Mouse (Mus musculus): ENCODE results near the gene Pom121.
"Not testable (repeated sequence)": the region's sequence is repeated elsewhere in the genome, so short reads cannot be mapped to it uniquely, and the experiment has no call there.

The Pom121 gene

DNA sequence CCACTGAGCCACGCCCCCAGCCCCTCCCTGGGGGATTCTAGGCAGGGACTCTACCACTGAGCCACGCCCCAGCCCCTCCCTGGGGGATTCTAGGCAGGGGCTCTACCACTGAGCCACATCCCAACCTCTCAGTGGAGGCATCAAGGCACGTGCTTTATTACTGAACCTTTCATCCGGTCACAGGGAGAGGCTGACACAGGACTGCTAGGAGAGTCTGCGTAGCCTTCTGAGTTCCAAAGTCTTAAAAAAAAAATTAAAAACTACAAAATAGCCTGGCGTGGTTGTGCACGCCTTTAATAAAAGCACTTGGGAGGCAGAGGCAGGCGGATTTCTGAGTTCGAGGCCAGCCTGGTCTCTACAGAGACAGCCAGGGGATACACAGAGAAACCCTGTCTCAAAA is 25.1 kb downstream of the Pom121 start:
- not testable (repeated sequence) for DNase-seq (ENCODE audit: low spot score in 2 of 2)

DNA sequence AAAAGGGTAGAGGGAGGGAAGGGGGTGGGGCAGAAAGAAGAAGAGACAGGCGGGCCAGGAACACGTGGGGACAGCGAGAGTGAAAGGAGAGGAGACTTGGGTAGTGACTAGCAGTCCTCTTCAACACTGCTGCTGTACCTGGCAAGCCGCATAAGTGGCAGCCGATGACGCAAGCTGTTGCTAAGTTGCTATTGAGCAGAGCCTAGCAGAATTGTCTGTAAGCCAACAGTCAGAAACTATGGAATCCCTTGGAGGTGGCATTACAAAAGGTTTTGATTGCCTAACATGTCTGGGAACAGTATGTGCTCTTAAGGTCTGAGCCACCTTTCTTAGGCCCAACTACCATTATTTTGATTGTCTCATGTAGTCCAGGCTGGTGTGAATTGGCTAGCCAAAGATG is 26.0 kb downstream of the Pom121 start:
- DNase-seq (ENCODE audit: low spot score in 2 of 2), result no peak

DNA sequence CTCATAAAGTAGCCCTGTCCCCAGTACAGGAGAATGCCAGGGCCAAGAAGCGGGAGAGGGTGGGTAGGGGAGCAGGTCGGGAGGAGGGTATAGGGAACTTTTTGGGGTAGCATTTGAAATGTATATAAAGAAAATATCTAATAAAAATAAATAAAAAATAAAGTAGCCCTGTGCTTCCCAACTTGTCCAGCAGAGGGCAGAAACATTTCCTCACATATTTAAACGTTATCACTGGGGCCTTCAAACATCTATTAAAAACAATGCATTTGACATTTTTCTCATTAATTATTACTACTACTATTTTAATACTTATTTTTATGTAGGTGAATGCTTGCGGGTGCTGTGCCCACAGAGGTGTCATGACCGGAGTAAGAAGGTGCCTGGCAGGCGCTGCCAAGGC is 26.5 kb downstream of the Pom121 start:
- no peak for DNase-seq (ENCODE audit: low spot score in 2 of 2)

DNA sequence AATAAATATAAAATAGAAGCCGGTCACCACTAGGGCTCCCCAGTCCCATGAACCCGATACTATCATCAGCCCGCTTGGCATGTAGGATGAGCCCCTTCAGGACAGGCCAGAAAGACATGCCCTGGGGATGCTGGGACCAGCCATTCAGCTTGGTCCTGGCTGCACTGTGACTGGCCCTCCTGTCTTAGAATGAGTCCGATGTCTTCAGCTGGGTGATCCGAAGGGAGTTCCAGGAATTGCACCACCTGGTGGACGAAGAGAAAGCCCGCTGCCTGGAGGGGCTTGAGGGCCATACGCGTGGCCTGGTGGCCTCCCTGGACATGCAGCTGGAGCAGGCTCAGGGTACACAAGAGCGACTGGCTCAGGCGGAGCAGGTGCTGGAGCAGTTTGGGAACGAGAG is 30.8 kb downstream of the Pom121 start:
- DNase-seq (ENCODE audit: low spot score in 2 of 2), result no peak

DNA sequence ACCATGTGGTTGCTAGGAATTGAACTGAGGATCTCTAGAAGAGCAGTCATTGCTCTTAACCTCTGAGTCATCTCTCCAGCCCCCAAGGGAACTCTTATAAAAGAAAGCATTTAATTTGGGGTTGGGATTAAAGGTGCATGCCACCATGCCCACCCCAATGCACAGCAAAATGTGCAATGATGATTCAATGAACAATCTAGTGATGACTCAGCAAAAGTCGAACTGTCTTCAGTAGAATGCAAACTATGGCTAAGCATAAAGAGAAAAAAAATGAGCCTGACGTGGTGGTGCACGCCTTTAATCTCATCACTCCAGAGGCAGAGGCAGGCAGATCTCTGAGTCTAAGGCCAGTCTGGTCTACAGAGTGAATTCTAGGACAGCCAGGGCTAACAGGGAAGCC is 31.8 kb downstream of the Pom121 start:
- DNase-seq (ENCODE audit: low spot score in 2 of 2), result no peak

DNA sequence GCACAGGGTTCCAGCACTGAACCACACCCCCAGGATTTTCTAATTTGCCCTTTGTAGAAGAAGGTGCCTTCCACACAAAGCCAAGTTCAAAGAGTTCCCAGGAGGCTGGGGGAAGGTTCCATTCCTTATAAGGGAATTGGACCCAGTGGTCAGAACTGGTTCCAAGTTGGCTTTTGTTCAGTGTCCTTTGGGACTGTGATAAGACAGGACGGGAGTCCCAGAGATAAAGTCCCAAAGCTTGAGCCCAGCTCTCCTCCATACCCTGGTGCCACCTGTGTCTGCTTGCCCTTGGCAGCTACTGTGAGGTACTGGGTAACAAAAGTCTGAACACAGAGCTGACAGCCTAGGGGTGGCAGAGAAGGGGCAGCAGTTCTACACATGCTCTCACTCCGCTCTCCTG is 34.6 kb downstream of the Pom121 start:
- DNase-seq (ENCODE audit: low spot score in 2 of 2), result no peak

DNA sequence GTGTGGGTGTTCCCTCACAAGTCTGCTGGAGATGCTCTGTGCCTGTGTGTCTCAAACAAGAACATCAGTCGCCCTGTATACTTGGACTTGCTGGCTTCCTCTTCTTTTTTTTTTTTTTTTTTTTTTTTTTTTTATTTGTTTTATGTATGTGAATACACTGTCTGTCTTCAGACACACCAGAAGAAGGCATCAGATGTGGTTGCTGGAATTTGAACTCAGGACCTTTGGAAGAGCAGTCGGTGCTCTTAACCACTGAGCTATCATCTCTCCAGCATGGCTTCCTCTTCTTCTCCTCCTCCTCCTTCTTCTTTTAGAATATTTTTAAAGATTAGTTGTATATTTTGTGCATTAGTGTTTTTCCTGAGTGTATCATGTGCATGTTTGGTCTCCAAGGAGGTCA is 36.8 kb downstream of the Pom121 start:
- DNase-seq (ENCODE audit: low spot score in 2 of 2), result no peak

DNA sequence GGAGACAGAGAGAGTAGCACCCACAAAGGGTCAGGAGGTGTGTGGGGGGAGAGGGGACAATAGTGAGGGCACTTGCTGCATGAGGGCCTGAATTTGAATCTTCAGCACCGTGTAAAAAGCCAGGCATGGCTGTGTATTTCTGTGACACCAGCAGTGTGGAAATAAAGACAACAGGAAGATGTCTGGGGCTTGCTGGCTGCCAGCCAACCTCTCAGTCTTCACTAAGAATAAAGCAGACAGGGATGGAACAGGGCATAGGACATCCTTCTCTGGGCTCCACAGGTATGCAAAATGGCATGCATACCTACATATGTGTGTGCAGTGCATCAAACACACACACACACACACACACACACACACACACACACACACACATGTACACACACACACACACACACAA is 38.3 kb downstream of the Pom121 start:
- DNase-seq (ENCODE audit: low spot score in 2 of 2), result no peak

DNA sequence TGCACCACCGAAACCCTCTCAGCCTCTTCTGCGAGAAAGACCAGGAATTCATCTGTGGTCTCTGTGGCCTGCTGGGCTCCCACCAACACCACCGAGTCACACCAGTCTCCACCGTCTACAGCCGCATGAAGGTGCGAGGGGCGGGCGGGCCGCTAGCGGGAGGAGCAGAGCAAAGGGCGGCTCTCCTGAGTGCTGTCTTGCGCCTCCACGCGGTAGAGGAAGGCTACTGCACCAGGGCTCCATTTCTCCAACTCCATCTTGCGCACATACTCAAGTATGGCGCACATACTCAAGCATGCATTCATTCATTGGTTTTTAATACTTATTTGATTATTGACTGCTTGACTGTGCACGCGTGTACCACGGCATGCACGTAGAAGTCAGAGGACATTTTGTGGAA is 40.8 kb downstream of the Pom121 start:
- DNase-seq (ENCODE audit: low spot score in 2 of 2), result no peak

DNA sequence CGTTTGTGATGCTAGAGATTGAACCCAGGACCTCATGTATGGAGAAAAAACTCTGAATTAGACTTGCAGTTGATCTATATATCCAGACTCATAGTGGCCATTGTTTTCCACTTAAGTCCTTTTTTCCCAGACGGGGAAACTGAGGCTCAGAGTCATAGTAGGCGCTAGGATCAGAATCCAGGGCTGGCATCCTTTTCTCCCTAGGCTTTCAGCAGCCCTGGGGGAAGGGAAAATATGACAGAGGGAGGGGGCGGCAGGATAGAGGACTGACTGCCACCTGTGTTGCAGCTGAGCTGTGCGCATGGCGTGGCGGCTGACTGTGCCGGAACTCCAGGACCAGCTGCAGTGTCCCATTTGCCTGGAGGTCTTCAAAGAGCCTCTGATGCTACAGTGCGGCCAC is 41.4 kb downstream of the Pom121 start, which contains the start of gene Trim50:
Trim50 (plus strand) TSS at position 301 of the 400 bp plus-strand sequence.
- DNase-seq (ENCODE audit: low spot score in 2 of 2), result no peak

DNA sequence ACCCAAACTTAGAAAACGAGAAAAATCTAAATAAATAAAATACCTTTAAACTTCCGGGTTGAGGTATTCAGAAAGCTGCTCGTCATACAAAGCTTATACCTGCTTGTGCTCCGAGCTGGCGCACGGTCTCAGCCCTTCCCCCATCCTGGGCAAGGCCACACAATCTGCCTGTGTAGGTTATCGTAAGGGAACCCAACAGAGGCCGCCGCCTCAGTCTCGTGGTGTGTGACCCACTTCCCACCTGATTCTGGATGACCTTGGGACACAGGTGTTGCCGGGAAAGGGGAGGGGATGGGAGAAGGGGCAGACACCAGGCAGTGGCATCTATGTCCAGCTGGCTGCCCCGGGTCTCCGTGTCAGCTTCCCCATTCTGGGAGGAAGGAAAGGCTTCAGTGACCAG is 42.7 kb downstream of the Pom121 start:
- no peak for DNase-seq (ENCODE audit: low spot score in 2 of 2)

DNA sequence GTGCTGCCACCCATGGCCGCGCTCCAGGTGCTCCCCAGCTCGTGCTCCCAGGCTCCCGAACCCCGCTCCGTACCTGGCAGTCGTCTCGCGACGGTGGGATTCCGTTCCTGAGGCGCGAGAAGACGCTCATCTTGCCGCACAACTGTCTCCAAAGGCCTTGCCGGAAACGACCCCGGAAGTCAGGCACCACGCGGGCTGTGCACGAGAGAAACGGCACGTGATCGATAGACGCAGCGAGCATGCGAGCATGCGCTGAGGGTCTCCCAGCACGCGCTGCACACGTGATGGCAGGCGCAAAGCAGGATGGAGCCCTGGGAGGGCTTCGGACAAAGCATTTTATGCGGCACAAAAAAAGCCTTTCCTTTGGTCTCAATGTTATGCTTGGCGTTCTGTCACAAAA is 44.5 kb downstream of the Pom121 start, which contains the start of gene Fkbp6:
Fkbp6 (minus strand) TSS at position 183 of the 400 bp plus-strand sequence.
- no peak for DNase-seq (ENCODE audit: low spot score in 2 of 2)

DNA sequence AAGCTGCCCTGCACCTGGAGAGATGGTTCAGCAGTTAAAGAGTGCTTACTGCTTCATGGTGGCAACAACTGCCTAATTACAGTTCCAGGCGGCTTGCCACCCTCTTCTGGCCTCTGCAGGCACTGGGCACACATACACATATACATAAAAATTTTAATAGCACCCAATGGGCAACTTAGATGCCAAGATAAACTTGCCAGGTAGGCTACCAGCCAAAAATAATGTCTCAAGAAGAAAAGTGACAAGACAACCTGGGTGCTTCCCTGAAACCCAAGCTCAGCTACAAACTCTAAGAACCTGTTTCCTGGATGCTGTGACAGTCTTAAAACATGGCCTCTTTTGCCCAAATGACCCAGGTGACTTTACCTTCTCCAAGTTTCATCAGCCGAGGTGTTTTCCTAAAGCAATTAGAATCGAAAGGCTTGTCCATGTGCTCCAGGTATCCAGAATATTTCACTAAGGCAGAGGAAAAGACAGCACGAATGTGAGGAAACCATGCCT is 46.8 kb downstream of the Pom121 start:
- DNase-seq (ENCODE audit: low spot score in 2 of 2), result no peak

DNA sequence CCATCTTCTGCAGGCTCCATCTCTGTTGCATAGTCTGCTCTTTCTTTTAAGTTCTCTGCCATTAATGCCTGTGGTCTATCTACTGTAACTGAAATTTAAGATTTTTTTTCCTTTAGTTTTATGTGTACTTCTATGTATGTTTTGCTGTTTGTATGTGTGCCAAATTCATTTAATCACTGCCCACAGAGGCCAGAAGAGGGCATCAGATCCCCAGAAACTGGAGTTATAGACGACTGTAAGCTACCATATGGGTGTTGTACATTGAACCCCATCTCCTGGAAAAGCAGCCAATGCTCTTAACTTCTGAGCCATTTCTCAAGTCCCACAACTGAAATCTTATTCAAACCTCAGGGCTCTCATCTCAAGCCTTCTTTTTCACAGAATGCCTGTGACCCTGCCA is 47.9 kb downstream of the Pom121 start:
- DNase-seq (ENCODE audit: low spot score in 2 of 2), result no peak

DNA sequence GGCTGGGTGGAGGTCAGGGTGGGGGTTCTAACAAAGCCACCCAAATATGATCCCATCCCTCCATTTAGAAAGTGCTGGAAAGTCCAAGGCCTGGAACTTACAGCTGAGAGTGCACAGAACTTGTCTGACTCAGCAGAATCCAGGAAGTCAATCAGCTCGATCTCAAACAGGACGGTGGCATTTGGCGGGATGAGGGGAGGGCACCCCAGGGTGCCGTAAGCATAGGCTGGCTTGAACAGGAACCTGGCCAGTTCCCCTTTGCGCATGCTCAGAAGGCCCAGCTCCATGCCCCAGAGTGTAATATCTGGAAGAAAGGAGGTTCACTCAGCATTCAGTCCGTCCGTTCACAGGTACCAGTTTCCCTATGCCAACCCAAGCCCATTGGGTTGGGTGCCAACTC is 48.4 kb downstream of the Pom121 start:
- no peak for DNase-seq (ENCODE audit: low spot score in 2 of 2)

DNA sequence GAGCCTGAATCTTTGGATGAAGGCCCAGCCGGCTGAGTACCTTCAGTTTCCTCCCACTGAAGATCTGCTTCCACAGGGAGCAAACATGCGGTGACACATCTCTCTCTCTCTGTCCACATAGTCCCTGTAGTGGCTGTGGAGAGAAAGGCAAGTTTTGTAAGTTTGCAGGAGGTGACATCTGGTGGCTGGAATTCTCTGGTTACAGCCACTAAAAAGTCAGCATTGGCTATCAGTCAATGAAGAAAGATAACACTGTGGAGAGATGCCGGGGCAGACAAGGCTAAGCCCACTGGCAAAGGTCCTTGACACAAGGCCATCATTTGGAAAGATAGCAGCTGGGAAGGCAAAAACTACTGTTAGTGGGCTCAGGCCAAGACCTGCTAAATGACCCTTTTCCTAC is 56.8 kb downstream of the Pom121 start:
- DNase-seq (ENCODE audit: low spot score in 2 of 2), result no peak

DNA sequence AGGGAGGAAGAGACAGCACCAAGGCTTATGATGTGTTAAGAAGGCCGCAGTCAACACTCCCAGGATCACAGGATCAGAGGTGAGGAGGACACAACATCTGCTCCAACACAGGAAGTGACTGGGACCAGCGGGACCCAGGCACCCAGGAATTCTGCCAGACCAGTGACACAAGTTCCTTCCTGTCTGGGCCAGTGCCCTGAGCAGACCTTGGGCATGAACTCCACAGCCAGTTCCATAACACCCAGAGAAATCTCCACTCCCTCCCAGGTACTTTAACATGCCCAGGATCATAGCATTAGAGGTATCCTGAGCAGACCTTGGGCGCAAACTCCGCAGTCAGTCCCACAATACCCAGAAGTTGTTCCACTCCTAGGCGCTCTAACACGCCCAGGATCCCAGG is 63.2 kb downstream of the Pom121 start:
- DNase-seq (ENCODE audit: low spot score in 2 of 2), result no peak

DNA sequence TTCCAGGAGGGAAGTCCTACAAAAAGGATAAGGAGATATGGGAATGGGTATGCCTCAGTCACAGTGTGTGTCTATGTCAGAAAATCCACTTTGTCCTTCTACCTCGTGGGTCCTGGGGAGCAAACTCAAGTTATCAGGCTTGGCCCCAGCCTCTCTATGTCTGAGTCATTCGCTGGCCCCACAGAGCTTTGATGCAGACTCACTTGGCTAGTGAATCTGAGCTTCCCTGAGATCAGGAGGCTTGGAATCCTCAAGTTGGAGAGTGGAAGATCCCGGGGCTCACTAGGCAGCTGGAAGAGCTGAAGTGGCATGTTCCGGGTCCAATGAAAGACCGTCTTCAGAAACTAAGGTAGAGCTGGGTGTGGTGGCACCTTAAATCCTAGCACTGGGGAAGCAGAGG is 64.1 kb downstream of the Pom121 start:
- DNase-seq (ENCODE audit: low spot score in 2 of 2), result no peak

DNA sequence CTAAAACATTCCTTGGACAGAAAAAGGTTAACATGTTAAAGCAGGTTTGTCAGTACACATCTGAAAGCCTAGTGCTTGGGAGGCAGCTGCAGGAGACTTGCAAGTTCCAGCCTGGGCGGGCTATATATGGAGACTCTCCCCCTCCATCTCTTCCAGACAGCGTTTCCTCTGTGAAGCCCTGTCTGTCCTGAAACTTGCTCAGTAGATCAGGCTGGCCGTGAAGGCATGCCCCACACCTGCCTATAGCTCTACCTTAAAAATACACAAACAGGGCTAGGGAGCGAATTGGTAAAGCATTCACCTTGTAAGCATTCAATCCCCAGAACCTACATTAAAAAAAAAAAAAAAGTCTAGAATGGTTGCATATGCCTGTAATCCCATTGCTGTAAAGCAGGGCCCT is 64.9 kb downstream of the Pom121 start:
- DNase-seq (ENCODE audit: low spot score in 2 of 2), result no peak

Measured in right cerebral cortex, postnatal 36 days (tissue).